Mouse (Mus musculus): ENCODE data around the gene Lrrc1.

The Lrrc1 gene

DNA sequence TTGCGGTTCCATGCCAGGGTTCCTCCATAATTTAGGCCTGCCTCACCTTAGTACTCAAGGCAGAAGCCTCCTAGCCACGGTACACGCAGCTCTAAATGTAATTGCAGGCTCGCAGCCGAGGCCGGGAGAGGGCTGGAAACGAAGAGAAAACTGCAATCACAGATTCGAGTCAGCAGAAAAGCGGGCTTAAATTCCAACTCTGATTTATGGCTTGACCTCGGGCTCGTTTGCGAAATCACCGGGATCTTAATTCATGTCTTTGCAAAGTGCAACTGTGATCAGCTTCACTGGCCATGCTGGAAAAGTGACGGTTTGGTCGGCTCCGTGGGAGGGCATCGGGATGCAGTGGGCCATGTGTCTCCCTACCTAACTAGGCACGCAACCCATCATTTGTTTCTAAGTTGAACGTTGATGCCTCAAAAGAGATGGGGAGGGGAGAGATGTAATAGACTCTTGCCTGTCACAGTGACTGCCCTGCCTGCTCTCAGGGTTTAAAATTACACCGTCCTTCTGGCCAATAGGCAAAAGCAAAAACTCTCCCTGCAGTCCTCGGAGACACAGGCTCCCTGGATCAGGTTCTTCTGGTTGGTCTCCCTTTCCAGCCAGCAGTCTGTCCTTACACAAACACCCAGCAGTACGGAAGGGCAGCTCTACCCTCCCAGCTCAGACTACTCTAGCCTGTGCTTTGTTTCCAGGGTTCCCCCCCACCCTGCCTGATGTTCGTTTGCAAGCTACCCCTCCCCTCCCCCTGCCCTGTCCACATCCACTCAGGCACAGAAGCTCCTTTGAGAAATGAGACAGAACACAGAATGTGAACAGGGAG is 117.2 kb downstream of the Lrrc1 start:
- DNase-seq (ENCODE audit: low spot score): no peak

DNA sequence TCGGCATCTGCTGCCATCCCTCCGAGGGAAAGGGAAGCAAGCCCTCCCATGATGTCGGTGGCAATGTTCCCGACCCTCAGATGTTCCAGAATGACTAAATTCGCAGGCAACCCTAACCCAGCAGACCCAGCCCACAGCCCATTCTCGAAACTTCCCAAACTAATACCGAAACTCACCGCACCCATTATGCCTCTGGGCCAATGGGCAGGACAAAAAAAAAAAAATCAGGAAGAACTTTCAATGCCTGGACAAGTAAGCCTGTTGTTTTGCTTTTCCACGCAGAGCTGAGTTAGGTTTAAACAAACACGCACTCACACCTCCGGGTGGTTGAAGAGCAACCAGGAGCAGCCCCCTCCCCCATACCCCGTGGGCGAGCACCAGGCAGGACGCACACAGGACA is 118.6 kb downstream of the Lrrc1 start:
- no peak for DNase-seq (ENCODE audit: low spot score)

DNA sequence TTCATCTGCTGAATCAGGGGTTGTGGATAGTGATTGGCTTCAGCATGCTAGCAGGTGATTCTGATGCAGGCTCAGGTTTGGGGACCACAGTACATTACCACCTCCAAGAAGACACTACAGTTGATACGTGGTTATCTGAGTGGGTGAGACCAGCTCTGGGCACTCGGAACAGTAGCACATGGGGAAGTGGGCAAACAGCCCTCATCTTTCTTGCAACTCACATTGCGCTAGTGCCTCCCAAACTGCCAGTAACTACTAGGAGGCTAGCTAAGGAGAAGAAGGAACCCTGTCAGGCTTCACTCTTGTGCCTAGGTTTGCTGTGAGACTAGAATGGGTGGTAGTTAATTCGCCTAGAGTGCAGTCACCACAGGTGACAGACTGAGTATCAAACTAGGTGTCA is 119.1 kb downstream of the Lrrc1 start:
- DNase-seq (ENCODE audit: low spot score): no peak

DNA sequence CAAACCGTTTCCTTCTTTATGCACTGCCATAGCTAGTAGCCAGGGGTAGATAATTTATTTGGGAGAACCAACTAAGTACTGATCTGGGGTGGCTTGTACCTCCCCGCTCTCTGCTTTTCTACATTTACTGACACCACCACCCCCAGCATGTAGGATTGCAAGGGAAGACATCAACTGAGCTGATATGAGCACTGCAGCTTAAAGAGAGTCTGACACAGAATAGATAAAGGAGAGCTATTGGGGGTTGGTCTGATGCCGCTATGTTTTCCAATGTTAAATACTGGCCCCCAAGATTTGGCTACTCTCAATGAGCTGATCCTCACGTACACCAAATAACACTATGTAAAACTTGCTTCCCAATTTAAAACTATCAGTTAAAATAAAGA is 124.5 kb downstream of the Lrrc1 start:
- DNase-seq (ENCODE audit: low spot score): no peak

DNA sequence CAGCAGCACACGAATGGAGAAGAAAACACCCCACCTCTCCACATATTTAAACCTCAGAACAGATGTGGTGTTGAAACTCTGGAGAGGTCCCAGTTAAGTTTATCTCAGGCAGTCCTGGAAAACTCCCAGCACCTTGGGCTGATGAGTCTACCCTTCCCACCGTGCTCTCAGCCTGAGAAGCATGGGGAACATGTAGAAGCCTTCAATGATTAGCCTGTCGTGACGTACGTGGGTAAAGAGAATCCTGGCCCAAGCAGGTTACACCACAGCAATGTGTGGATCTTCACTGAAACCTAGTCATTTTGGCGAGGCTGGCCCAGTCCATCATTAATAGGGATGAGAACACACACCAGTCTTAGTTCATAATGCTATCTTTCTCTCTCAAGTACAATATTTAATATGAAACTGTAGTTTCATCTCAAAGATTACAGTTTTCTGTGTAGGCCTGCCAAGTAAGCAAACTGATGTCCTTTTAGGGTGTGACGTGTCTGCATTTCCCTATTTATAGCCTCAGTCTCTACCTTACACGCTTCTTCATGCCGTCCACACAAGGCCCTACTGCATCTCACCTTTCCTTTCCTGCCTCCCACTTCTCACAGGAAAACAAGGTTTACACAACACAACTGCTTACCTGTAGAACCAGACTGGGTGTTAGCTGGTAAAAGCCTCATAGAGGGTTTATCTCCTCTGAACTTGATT is 125.0 kb downstream of the Lrrc1 start:
- no peak for DNase-seq (ENCODE audit: low spot score)

DNA sequence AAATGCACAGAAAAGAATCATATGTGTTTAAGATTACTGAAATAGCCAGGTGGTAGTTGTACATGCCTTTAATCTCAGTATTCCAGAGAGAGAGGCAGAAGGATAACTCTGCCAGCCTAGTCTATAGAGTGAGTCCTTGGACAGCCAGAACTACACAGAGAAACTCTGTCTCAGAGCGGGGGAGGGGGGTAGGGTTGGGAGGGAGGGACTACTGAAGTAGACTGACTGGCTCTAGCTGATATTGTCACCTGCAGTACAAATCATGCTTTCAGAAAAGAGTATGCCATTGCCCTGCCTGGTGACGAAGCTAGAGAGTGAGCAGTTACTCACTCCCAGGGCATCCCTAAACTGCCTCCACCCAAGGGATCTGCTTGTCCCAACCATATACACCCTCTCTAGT is 125.9 kb downstream of the Lrrc1 start:
- DNase-seq (ENCODE audit: low spot score): no peak

DNA sequence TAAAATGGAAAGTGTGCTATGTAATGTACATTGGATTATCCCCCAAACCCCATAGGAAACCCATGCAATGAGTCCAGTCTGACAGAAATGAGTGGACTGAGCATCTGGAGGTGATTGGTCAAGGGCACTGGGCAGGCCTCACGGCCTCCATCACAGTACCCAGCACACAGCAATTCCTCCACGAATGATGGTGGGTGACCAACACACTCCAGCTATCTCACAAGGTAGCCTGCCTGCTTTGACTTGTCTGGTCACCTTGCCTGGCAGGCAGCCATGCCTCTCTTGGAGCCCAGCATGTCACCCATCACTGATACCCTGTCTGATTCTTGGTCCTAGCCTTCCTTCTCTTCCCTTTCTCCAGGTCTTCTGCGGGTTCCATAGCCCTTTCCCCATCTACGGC is 128.2 kb downstream of the Lrrc1 start:
- no peak for DNase-seq (ENCODE audit: low spot score)

DNA sequence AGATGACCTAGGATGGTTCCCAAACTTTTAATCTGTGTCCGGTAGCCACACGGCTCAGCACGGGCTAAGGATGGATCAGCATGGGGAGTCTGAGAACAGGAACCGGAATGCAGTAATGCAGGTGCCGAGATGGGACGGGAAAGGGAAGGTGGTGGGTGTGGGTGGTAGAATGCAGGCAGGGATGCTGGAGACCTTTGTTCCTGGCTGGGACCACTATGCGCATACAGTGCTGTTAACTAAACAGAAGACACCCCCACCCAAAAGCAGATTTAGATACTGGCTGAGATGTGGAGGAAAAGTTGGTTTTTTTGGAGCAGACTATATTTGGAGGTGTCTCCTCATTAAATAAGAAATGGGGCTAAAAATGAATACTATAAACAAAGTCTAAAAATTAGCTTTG is 128.7 kb downstream of the Lrrc1 start:
- no peak for DNase-seq (ENCODE audit: low spot score)

DNA sequence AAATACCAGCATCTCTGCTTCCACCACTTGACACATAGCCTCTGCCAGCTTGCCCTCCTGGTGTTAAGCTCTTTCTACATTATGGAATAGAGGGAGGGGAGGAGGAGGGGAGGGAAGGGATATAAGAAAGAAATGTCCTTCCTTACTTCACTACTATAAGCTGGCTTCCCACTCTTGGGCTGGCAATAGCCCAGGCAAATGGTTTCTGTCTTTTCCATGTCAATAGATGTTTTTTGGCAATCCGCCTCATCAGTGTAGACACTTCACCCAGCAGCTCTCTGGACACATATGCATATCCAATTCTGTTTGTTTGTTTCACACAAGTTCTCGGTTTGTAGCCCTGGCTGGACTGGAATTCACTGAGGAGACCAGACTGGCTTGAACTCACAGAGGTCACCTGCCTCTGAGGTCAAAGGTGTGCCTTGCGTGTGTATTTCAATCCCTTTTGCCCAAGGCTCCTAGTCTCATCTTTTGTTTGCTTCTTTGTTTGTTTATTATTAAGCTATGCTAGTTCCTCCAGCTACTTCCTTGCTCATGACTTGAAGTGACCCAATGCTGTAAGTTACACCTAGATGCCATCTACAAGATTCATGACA is 132.7 kb downstream of the Lrrc1 start:
- DNase-seq (ENCODE audit: low spot score): no peak

DNA sequence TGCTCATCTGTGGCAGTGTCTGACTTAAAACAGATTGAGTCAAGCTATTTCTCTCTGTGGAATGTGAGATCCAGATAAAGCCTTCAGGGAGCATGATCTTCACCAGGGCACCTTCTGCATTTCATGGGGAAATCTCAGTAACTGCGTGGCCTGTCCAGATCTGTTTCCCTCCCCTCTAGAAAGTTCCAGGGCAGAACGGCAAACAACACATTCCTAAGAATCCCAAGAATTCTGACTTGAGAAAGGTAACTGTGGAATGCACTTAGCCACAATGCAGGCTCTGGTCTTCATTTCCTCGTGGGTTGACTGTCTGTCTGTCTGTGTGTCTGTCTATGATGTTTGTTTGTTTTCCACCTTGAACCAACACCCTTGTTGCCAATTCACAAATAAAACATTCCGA is 133.7 kb downstream of the Lrrc1 start:
- DNase-seq (ENCODE audit: low spot score): no peak

DNA sequence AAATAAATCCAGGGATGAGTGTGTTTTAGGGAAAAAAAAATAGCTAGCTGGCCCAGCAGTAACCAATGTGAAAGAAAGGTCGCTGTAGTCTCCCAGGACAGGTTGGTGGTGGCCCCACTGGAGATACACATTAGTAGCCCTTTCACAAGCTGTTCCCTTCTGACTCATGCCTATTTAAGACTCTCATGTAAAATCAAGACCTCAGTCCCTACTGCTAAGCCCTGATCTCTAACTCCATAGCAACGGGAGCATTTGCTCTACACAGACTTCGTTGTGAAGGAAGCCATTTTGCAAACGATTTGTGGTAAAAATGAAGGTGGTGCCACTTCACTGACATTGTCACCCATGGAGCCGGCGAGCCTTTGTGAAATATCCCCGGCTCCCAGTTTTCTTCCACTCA is 134.1 kb downstream of the Lrrc1 start:
- no peak for DNase-seq (ENCODE audit: low spot score)

DNA sequence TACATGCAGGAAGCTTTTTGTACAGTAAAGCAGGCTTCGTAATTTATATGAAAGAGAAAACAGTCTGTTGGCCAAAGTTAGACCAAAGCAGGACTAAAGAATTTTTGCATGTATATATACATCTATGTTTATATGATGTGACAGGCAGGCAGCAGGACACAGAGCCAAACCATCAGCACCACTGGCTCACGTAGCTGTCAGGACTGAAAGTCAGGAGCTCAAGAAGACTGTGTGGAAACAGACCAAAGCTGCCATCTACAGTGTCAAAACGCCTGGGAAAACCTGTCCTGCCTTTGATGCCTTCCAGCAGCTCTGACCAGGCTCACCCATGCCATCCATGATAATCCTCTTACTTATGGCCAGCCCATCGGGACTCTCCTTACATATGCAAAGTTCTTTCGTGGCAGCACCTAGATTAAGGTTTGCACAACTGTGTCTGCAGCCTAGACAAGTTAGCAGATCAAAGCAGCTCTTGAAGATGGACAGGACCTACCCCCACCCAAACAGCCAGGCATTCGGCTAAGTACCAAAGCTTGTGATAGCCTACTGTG is 136.5 kb downstream of the Lrrc1 start:
- DNase-seq (ENCODE audit: low spot score): no peak

DNA sequence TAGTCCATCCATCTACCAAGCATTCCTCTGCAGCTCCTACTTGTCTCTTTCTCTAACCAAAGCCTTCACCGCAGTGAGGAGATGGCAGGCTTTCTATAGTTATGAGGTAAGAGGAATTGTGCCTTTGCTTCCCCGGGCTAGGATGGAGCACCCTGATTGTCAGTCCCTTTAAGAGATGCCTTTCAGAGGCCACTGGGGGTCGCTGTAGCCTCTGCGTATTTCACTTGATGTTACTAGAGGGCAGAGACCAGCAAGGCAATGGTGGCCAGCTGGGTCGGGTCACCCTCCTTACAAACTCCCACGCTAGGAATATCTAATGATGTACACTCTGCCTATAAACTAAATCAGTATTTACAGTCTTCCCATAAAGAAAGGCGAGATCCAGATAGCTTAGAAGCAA is 137.8 kb downstream of the Lrrc1 start:
- peak; percentile 13 for DNase-seq (ENCODE audit: low spot score)

DNA sequence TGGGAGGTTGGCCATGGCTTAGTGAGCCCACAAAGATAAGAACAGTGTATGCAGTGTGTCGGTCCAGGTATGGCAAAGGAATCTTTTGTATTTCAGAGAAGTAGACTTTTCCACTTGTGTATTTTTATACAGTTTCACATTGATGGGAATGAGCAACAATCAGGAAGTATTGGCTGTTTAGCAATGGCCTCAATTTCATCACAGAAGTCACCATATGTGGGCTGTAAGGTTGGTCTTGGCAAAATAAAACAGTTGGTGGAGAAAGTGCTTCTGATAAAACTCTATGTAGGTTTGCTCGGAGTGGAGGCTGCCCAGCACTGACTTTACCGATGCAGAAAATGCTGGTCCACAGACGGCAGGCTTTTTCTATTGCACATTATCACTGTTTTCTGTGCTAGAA is 140.2 kb downstream of the Lrrc1 start:
- DNase-seq (ENCODE audit: low spot score): no peak

DNA sequence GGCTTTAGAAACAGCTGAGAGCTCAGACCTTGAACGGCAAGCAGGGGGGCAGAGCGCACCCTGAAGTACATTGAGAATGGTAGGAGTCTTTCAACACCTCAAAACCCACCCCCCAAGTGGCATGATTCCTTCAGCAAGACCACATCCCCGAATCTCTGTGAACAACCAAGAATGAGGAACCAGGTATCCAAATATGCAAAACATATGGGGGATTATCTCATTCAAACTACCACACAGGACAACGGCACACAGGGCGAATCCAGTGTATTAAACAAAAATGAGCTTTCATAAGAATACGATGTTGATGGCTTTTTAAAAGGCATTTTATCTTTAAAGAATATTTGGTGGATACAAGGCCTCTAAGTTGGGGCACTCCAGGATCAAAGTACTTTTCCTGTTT is 140.7 kb downstream of the Lrrc1 start:
- DNase-seq (ENCODE audit: low spot score): no peak

DNA sequence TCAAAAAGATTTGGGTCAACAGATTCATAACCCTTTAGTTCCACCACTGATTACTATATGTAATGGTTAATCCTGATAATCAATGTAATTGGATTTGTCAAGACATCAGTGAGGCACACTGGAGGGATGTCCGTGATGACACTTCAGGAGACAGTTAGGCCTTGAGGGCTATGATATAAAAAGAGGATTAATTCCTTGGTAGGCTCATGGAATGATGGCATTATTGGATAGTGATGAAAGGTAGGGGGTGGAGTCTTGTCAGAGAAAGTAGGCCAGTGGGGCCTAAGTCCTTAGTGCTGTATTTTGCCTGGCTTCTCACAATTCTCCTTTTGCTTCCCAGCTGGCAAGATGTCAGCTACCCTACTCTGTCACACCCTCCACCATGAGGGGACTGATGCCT is 141.7 kb downstream of the Lrrc1 start:
- DNase-seq (ENCODE audit: low spot score): no peak

DNA sequence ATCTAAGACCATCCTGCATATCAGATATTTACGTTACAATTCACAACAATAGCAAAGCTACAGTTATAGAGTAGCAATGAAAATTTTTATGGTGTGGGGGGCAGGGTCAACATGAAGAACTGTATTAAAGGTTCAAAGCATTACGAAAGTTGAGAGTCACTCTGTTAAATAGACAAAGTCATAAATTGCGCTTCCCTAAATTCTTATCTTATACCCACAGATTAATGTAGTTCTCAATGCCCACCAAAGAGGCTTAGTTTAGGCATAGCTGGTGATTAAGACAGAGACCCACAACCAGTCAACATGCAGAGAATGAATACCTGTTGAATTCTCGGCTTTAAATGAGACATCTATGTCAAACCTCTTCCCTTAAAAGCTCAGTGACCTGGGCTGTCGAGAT is 144.9 kb downstream of the Lrrc1 start:
- no peak for DNase-seq (ENCODE audit: low spot score)

DNA sequence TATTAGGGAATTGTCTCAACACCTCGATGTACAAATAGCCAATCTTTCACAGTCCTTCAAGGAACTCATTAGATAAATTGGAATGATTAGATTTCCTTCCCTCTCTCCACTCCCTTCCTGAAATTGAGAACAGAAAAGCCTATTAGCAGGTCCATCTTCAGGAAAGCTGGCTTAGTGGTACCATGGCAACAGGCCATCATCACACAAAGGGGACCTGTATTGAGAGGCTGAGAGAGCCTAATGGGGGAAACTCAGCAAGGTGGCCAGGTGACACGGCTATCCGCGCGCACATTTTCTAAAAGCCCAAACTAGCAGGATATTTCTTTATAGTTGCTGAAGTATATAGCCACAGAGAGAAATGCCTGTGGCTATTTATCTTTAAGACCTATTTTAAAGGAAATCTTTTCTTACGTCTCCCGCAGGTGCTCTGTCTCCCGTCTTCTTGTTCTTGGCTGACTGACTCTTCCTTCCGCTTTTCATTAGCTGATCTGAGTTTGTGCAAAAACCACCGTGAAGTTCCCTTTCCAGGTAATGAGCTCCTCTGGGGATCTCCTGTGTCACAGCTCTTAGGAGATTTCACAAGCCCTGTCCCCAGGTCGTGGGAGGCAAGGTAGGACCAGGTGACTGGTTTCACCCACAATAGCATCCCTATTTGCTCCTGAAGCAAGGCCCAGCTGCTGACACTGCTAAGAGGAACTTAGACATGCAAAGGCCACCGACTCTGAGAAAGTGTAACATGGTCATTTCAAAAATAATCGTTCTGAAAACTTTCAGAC is 145.6 kb downstream of the Lrrc1 start:
- DNase-seq (ENCODE audit: low spot score): no peak

DNA sequence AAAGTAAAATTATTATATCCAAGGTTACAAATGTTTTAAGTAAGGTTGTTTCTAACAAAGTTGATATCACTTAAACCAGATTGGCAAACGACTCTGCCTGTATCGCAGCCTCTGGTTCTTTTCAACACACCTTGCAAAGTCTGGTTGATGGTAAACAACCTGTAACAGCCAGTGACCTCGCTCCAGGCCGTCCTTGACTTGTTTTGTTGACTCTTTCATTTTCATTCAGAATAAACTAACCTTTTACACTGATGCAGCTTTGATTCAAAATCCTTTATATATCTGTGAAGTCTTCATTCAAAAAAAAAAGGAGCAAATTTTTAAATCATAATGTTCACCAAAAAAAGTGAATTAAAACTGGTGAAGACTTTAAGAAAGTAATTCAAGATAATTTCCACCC is 147.6 kb downstream of the Lrrc1 start:
- DNase-seq (ENCODE audit: low spot score): no peak

DNA sequence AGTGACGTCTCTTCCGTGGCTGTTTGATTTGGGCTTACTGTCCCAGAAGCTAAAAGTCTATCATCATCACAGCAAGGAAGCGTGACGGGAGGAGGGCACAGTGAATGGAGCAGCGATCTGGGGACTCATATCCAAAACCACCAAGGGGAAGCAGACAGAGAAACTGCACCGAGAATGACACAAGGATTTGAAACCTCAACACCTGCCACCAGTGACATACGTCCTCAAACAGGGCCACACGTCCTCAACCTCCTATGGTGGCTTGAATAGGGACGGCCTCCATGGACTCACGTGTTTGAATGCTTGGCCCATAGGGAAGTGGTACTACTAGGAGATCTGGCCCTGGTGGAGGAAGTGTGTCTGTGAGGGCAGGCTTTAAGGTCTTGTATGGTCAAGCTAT is 153.4 kb downstream of the Lrrc1 start:
- no peak for DNase-seq (ENCODE audit: low spot score)

DNA sequence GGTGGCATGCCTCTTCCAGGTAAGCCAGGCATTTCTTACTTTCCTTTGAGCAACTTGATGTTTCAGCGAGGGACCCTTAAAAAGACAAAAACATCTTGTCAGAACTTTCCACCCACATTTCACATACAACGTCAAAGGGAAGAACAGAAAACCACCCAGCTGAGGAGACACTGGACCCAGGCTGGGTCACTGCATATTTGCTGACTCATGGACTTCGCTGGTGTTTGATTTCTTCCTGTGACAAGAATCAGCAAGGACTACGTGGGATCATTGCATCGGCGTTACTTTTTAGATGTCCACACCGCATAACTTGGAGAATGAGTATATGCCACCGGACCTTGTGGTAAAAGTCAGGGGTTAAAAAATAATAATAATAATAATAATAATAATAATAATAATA is 155.7 kb downstream of the Lrrc1 start:
- DNase-seq (ENCODE audit: low spot score): no peak

DNA sequence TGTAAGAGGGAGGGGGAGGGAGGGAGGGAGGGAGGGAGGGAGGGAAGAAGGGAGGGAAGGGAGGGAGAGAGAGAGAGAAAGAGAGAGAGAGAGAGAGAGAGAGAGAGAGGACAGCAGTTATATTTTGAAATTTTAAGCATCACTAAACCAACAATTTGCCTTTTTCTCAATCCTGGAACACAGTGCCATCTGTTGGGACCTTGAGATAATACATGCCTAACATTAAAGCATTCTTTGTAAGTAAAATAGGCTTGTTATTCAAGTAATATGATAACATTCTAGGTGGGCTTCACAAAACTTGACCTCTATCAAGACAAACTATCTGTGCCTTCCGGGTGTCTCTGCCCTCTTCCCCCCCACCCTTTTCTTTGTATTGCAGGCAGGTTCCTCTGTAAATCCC is 157.9 kb downstream of the Lrrc1 start:
- peak; percentile 21 for DNase-seq (ENCODE audit: low spot score)

All from adipocyte (in vitro differentiated cells).